Mouse (Mus musculus): ENCODE measurements around the gene Grin3b.

DNA sequence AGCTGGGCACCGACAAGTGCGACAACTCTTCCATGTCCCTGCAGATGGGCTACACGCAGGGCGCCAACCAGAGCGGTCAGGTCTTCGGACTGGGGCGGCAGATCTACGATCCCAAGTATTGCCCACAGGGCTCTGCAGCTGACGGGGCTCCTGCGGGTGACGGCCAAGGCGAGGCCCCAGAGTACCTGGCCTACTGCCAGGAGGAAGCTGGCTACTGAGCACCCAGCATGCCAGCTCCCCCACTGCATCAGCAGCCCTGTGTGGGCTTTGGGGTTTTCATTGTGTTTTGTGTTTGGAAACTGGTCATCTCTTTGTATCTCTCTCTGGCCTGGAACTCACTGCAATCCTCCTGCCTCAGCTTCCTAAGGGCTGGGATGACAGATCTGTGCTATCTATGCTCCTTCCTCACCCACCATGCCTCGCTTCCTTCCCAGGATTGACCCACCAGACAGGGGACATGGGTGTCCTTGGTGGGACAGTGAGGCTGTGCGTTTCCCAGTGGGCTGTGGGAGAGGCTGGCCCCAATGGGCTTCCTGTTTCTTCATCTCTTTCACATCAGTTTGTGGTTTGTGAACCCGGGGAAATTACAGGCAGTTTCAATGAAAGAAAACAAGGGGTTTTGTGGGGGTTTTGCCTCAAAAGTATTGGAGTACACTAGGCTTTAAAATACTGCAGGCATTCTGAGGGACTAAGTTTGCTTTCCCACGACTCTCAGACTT, 24.0 kb downstream of the Grin3b start:
- TF ChIP-seq CTCF (IDR thresholded peaks at IDR 0.05; ENCODE audit: low read depth) = no peak
- TF ChIP-seq EP300 (IDR thresholded peaks at IDR 0.05; ENCODE audit: low read depth) = no peak
